Mouse (Mus musculus) heart, embryonic 12.5 days (tissue): ENCODE results near the gene Trp53bp1. TPM values are rescaled to one million over a fixed set of nuclear protein-coding genes. Genes with fewer than 3 reads are reported as not detected.
A peak's percentile ranks its signal among the peaks of the same experiment; 100 is the strongest.

ENCODE experiments used
- ATAC-seq: fragments of 200-750 bp; cut with Nextera tagmentation; 2 replicates; pipeline ENCODE4 v1.8.0; 2017; ENCODE audit warnings: moderate TSS enrichment, moderate library complexity; ENCODE audit not compliant: insufficient number of reproducible peaks, low FRiP score
- H3K27ac ChIP-seq: fragments of 300-500 bp; sonication (generic); 2 replicates; pipeline ENCODE4 v1.5.1; 2016; ENCODE audit warnings: mild to moderate bottlenecking, moderate library complexity; ENCODE audit not compliant: poor library complexity, severe bottlenecking
- H3K27me3 ChIP-seq: fragments of 300-500 bp; sonication (generic); replicated peaks from 2 replicates; pipeline ENCODE4 v1.6.1; 2016; ENCODE audit warnings: mild to moderate bottlenecking, moderate library complexity
- H3K36me3 ChIP-seq: fragments of 300-500 bp; sonication (generic); 2 replicates; pipeline ENCODE4 v1.6.1; 2016; ENCODE audit warnings: mild to moderate bottlenecking, moderate library complexity
- H3K4me1 ChIP-seq: fragments of 300-500 bp; sonication (generic); replicated peaks from 2 replicates; pipeline ENCODE4 v1.6.1; 2016; ENCODE audit warnings: mild to moderate bottlenecking
- H3K4me2 ChIP-seq: fragments of 300-500 bp; sonication (generic); 2 replicates; pipeline ENCODE4 v1.6.1; 2016; ENCODE audit warnings: mild to moderate bottlenecking, moderate library complexity
- H3K4me3 ChIP-seq: fragments of 300-500 bp; sonication (generic); 2 replicates; pipeline ENCODE4 v1.5.1; 2016; ENCODE audit warnings: mild to moderate bottlenecking
- H3K9ac ChIP-seq: fragments of 300-500 bp; sonication (generic); 2 replicates; pipeline ENCODE4 v1.6.1; 2016; ENCODE audit warnings: mild to moderate bottlenecking, moderate library complexity
- H3K9me3 ChIP-seq: fragments of 300-500 bp; sonication (generic); replicated peaks from 2 replicates; pipeline ENCODE4 v1.6.1; 2016; ENCODE audit warnings: mild to moderate bottlenecking, moderate library complexity
- WGBS: fragments of 180-500 bp; shearing (Covaris S2); methylation state at CpG from one replicate; pipeline ENCODE4 v1.1.7; 2016; 5-methylcytosine and 5-hydroxymethylcytosine counted together
- polyA plus RNA-seq: library from polyadenylated mRNA; unstranded; fragments of >200 nt; fragmentation: Nextera tagmentation; extraction: Ambion mirVana; gene quantifications from 2 replicates; pipeline ENCODE4 v1.2.1, GENCODE M21; 2016

Gene Trp53bp1
- polyA plus RNA-seq, 1 experiment from 2014 or later: 69.8 TPM

DNA sequence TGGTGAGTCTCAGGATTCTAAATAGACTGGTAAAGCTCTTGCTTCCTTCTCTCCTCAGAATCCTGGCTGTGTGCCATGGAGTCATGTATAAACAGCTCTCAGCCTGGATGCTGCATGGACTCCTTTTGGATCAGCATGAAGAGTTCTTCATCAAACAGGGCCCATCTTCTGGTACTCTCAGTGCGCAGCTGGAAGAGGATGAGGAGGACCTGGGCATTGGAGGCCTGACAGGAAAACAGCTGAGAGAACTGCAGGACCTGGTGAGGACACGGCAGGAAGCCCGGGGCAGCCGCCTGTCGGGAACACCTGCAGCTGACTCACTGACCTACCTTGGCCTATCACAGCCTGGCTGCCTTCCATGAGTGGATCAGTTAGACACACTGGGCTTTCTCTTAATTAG, 87.8 kb downstream of the Trp53bp1 start:
- peaks cover 59% of the 10 kb centered on the region for H3K36me3 ChIP-seq
- H3K4me2 ChIP-seq: no peak overlapping the region
- H3K27me3 ChIP-seq: no peaks in the 10 kb centered on the region
- H3K9ac ChIP-seq: no peak overlapping the region
- H3K9me3 ChIP-seq: no peaks in the 10 kb centered on the region
- no peak for ATAC-seq
- H3K4me3 ChIP-seq: no peak overlapping the region
- no peaks in the 10 kb centered on the region for H3K4me1 ChIP-seq
- H3K27ac ChIP-seq: no peak overlapping the region
- WGBS: 87% methylated on average over 5 of the region's 5 CpGs

DNA sequence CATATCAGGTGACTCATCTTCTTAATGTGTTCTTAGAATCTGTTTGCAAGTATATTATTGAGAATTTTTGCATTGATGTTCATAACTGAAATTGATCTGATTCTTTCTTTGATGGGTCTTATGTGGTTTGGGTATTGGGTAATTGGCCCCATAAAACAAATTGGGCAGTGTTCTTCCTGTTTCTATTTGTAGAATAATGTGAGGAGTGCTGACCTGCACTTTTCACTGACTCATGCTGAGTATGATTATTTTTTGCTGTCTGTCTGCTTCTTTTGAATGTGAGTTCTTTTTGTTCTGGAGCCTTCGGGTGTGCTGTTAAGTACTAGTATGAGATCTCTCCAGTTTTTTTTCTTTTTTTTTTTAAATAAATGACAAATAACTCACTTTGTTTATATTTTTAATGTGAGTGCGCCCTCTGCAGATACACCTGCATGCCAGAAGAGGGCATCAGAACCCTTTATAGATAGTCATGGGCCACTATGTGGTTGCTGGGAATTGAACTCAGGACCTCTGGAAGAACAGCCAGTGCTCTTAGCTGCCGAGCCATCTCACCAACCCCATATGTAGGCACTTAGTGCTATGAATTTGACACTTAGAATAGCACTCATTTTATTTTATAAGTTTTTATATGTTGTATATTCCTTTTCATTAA, 92.3 kb downstream of the Trp53bp1 start:
- H3K4me2 ChIP-seq: no peak overlapping the region
- no peak overlapping the region for H3K9ac ChIP-seq
- H3K4me3 ChIP-seq: no peak overlapping the region
- no peaks in the 10 kb centered on the region for H3K27me3 ChIP-seq
- no peaks in the 10 kb centered on the region for H3K9me3 ChIP-seq
- 91% methylated on average over 3 of the region's 3 CpGs for WGBS
- no peak for ATAC-seq
- no peaks in the 10 kb centered on the region for H3K4me1 ChIP-seq
- H3K27ac ChIP-seq: no peak overlapping the region
- H3K36me3 ChIP-seq: peaks cover 70% of the 10 kb centered on the region

DNA sequence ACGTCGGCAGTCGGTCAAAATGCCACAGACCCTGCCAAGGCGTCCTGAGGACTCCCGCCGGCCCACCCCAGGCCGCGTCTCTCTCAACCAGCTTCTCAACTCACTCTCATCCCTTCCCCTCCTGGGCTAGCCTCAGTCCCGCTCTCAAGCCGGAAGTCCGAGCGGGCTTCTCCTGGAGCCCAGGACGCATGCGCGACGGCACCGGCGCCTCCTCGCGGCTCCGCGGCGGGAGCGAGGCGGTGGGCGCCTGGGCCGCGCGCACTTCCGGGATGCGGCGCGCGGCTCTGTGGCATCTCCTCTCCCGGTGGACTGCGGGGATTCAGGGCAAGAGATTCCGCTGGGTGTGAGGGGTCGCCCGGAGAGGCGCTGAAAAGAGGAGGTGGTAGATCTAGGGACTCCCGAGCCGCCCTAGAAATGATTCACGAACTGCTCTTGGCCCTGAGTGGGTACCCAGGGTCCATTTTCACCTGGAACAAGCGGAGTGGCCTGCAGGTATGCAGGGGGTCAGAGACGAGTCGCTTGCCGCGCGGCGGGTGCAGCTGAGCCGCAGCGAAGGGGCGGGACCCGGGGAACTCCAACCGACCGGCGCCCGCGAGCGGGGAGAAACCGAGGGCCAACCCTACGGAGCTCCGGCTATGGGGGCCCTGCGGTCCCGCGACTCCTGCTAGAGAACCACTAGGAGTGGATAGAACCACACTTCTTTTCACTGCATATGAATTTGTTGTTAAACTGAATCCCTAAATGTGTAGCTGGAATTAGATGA, 100.0 kb downstream of the Trp53bp1 start, which contains the start of gene Zscan29:
TSS of gene Zscan29 (minus strand) at position 146 of the 763 bp plus-strand sequence.
- Histone ChIP-seq H3K4me2 (peak within 1 kb of the TSS; percentile 90), H3K27ac (peak within 1 kb of the TSS; percentile 83), H3K4me3 (peak within 1 kb of the TSS; percentile 69), H3K4me1 (peaks cover 18% of the 10 kb centered on the region), H3K9me3 (no peaks in the 10 kb centered on the region), H3K27me3 (no peaks in the 10 kb centered on the region), H3K36me3 (peaks cover 31% of the 10 kb centered on the region), H3K9ac (peak within 1 kb of the TSS; percentile 79)
- ATAC-seq: peak; percentile 94
- WGBS: under 1% methylated on average over 65 of the region's 66 CpGs

DNA sequence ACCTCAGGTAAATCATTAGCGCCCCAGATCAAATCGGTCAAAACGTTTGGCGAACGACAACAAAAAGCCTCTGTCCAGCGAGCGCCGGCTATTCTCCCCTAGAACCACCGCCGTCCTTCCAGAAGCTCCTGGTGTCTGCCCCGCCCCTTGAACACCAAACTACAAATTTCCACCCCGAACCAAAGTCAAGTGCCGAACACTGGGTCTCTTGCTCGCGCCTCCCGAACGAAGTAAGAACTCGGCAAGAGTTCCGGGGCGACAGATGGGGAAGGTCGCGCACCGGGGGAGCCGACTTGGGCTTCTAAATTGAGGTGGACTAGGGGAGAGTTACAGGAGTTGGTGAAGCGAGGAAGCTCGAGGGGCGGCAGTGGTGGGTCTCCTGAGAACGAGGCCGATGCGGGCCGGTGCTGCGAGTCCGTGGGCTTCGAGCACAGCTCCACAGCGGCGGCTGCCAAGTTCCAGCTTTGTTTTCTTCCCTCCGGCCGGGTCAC, 100.7 kb downstream of the Trp53bp1 start, which contains the start of gene Tubgcp4:
TSS of gene Tubgcp4 (plus strand) at position 174 of the 491 bp plus-strand sequence.
- Histone ChIP-seq H3K27ac (peak within 1 kb of the TSS; percentile 83), H3K4me1 (peaks cover 18% of the 10 kb centered on the region), H3K27me3 (no peaks in the 10 kb centered on the region), H3K4me2 (peak within 1 kb of the TSS; percentile 90), H3K36me3 (peaks cover 29% of the 10 kb centered on the region), H3K9ac (peak within 1 kb of the TSS; percentile 79), H3K4me3 (peak within 1 kb of the TSS; percentile 69), H3K9me3 (no peaks in the 10 kb centered on the region)
- peak; percentile 60 for ATAC-seq
- WGBS: under 1% methylated on average over 36 of the region's 38 CpGs

DNA sequence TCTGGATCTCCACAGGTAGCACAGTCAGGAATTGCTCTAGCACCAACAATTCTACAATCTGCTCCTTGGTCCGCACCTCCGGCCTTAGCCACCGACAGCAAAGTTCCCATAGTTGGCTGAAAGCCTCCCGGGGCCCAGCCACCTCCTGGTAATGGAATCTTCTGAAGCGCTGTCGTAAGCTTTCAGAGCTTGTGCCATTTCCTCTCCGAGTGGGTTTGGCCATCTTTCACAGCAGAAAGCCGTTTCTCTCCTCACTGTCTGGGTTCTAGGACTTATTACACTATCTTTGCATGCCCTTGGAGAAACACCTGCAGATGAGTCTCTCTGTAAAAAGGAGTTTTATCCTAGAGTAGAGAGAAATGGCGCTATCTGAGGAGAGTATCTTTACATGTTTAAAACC, 101.3 kb downstream of the Trp53bp1 start:
- peaks cover 18% of the 10 kb centered on the region for H3K4me1 ChIP-seq
- peak overlapping the region; percentile 90 for H3K4me2 ChIP-seq
- H3K27me3 ChIP-seq: no peaks in the 10 kb centered on the region
- no peaks in the 10 kb centered on the region for H3K9me3 ChIP-seq
- H3K9ac ChIP-seq: peak overlapping the region; percentile 79
- peak overlapping the region; percentile 69 for H3K4me3 ChIP-seq
- no peak overlapping the region; the same call in 1 of the 2 replicates for H3K27ac ChIP-seq
- 5% methylated on average over 9 of the region's 9 CpGs for WGBS
- peaks cover 27% of the 10 kb centered on the region for H3K36me3 ChIP-seq
- ATAC-seq: no peak

DNA sequence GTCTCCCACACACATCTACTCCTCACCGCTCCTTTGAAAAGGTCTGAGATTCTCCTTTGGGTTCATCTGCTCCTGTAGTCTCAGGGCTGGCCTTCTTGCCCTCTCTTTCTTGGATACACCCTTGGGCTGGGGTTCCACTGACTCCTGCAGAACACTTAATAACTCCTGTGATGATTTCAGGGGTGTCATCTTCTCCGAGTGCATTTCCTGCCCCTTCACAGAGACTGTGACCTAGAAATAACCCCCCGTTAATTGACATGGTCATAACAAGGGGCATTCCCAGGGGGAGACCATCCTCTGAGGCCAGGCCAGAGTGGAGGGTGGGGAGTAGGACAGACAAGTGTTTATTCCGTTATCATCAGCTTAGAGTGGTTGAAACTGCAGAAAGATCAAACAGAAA, 102.0 kb downstream of the Trp53bp1 start:
- no peak for ATAC-seq
- Histone ChIP-seq H3K4me2 (peak overlapping the region; percentile 90), H3K27me3 (no peaks in the 10 kb centered on the region), H3K36me3 (peaks cover 27% of the 10 kb centered on the region), H3K4me1 (peaks cover 18% of the 10 kb centered on the region), H3K9ac (peak overlapping the region; percentile 79), H3K27ac (no peak overlapping the region), H3K9me3 (no peaks in the 10 kb centered on the region), H3K4me3 (peak overlapping the region; percentile 69)
- 55% methylated on average over 4 of the region's 4 CpGs for WGBS

DNA sequence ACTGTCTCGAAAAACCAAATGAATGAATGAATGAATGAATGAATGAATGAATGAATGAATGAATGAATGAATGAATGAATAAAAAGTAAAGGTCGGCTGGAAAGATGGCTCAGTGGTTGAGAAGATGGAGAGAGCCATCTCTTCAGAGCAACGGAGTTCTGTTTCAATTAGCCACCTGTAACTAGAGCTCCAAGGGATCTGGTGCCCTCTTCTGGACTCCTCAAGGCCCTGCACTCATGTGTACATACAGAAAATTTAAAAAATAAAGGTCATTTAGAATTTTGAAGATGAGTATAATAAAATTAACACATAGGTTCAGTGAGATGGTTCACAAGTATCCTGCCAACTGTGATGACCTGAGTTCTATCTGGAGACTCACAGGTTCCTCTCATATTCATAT, 118.1 kb downstream of the Trp53bp1 start:
- Histone ChIP-seq H3K9ac (no peak overlapping the region), H3K9me3 (no peaks in the 10 kb centered on the region), H3K36me3 (peaks cover 37% of the 10 kb centered on the region), H3K4me2 (no peak overlapping the region), H3K4me1 (no peaks in the 10 kb centered on the region), H3K27ac (no peak overlapping the region), H3K4me3 (no peak overlapping the region), H3K27me3 (no peaks in the 10 kb centered on the region)
- ATAC-seq: no peak
- WGBS: 83% methylated on average over 3 of the region's 3 CpGs

DNA sequence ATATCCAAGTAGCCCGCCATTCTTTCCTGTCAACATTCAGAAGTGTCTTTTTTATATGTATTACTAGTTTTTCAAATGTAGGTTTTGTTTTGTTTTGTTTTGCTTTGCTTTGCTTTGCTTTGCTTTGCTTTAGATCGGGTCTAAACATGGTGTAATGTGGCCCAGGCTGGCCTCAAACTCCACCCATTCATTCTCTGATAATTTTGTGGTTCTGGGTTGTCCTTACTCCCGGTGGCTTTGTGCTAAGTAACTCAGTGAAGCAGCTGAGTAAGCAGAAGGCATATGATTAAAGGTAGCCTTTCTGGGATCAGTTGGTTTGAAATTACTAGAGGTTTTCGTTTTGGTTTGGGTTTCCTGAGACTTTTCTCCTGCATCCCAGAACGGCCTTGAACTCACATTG, 121.5 kb downstream of the Trp53bp1 start:
- no peak overlapping the region for H3K27ac ChIP-seq
- H3K9me3 ChIP-seq: no peaks in the 10 kb centered on the region
- no peak for ATAC-seq
- 81% methylated on average over 5 of the region's 5 CpGs for WGBS
- H3K36me3 ChIP-seq: peaks cover 45% of the 10 kb centered on the region
- H3K4me2 ChIP-seq: no peak overlapping the region
- H3K27me3 ChIP-seq: no peaks in the 10 kb centered on the region
- no peaks in the 10 kb centered on the region for H3K4me1 ChIP-seq
- H3K4me3 ChIP-seq: no peak overlapping the region
- H3K9ac ChIP-seq: no peak overlapping the region

Other genes starting within 250 kb of the Trp53bp1 start
- 17.9 and 18.2 TPM in 2 replicates for gene Epb42, start 234.3 kb downstream of the Trp53bp1 start, polyA plus RNA-seq
- not detected in 2 replicates for gene Tgm5, start 185.6 kb downstream of the Trp53bp1 start, polyA plus RNA-seq
- gene Tgm7, start 161.6 kb downstream of the Trp53bp1 start, polyA plus RNA-seq: not detected in 2 replicates
- gene Adal, start 131.0 kb downstream of the Trp53bp1 start, polyA plus RNA-seq: 13.5 and 13.7 TPM in 2 replicates
- 15.1 and 17.4 TPM in 2 replicates for gene Lcmt2, start 130.8 kb downstream of the Trp53bp1 start, polyA plus RNA-seq
- 45.2 and 46.4 TPM in 2 replicates for gene Tubgcp4, start 100.8 kb downstream of the Trp53bp1 start, polyA plus RNA-seq
- gene Zscan29, start 100.3 kb downstream of the Trp53bp1 start, polyA plus RNA-seq: 6.8 and 7.9 TPM in 2 replicates
- gene Map1a, start 18.2 kb upstream of the Trp53bp1 start, polyA plus RNA-seq: 4.7 TPM in 2 replicates
- gene Ppip5k1, start 84.0 kb upstream of the Trp53bp1 start, polyA plus RNA-seq: 11.2 and 11.6 TPM in 2 replicates
- 0.42 TPM in 1 of 2 replicates, not detected in the other for gene Ckmt1, start 86.3 kb upstream of the Trp53bp1 start, polyA plus RNA-seq
- not detected in 2 replicates for gene Strc, start 115.8 kb upstream of the Trp53bp1 start, polyA plus RNA-seq
- 643 and 651 TPM in 2 replicates for gene Pdia3, start 142.4 kb upstream of the Trp53bp1 start, polyA plus RNA-seq
- gene Catsper2, start 142.4 kb upstream of the Trp53bp1 start, polyA plus RNA-seq: 2.8 and 3.5 TPM in 2 replicates
- gene Ell3, start 172.9 kb upstream of the Trp53bp1 start, polyA plus RNA-seq: 1.0 and 1.4 TPM in 2 replicates
- gene Serf2, start 177.8 kb upstream of the Trp53bp1 start, polyA plus RNA-seq: 610 and 670 TPM in 2 replicates
- 97.4 and 120 TPM in 2 replicates for gene Hypk, start 181.9 kb upstream of the Trp53bp1 start, polyA plus RNA-seq
- 0.12 and 0.13 TPM in 2 replicates for gene Serinc4, start 185.4 kb upstream of the Trp53bp1 start, polyA plus RNA-seq
- 48.4 and 49.0 TPM in 2 replicates for gene Mfap1b, start 202.7 kb upstream of the Trp53bp1 start, polyA plus RNA-seq
- gene Mfap1a, start 235.3 kb upstream of the Trp53bp1 start, polyA plus RNA-seq: 16.9 and 18.6 TPM in 2 replicates
- 7.3 and 7.5 TPM in 2 replicates for gene Wdr76, start 235.3 kb upstream of the Trp53bp1 start, polyA plus RNA-seq